Mouse (Mus musculus) naive thymus-derived CD4-positive, alpha-beta T cell, adult 2 months (primary cell): ENCODE measurements around the gene Arntl2.
"Not testable (repeated sequence)": the region's sequence is repeated elsewhere in the genome, so short reads cannot be mapped to it uniquely, and the experiment has no call there.

Experiments used
- DNase-seq: peaks from one replicate; pipeline ENCODE4 v3.0.0-alpha.2; 2011; ENCODE audit warnings: low read depth

The Arntl2 gene

GRCm38 (mm10) chr6:146848281-146848680, 52.4 kb downstream of the Arntl2 start:
- no peak for DNase-seq

- no peak for DNase-seq
Observed at GRCm38 (mm10) chr6:146850050-146850449, 54.2 kb downstream of the Arntl2 start, which contains the start of gene Smco2. Gene Smco2, plus strand, starts transcription at chr6:146850104.

- DNase-seq, result no peak
Observed at GRCm38 (mm10) chr6:146851916-146852315, 56.1 kb downstream of the Arntl2 start.

- DNase-seq, result no peak
Observed at GRCm38 (mm10) chr6:146852739-146853138, 56.9 kb downstream of the Arntl2 start.

GRCm38 (mm10) chr6:146855185-146855584, 59.3 kb downstream of the Arntl2 start:
- DNase-seq, result no peak

- DNase-seq, result no peak
Observed at GRCm38 (mm10) chr6:146857386-146857785, 61.5 kb downstream of the Arntl2 start.

- DNase-seq, result no peak
Observed at GRCm38 (mm10) chr6:146863154-146863553, 67.3 kb downstream of the Arntl2 start.

GRCm38 (mm10) chr6:146864370-146864769, 68.5 kb downstream of the Arntl2 start:
- not testable (repeated sequence) for DNase-seq

GRCm38 (mm10) chr6:146865701-146866100, 69.8 kb downstream of the Arntl2 start:
- DNase-seq, result no peak

- DNase-seq, result no peak
Observed at GRCm38 (mm10) chr6:146871975-146872374, 76.1 kb downstream of the Arntl2 start.

- DNase-seq, result no peak
Observed at GRCm38 (mm10) chr6:146874415-146874814, 78.6 kb downstream of the Arntl2 start.

- DNase-seq, result no peak
Observed at GRCm38 (mm10) chr6:146876820-146877219, 81.0 kb downstream of the Arntl2 start.

- DNase-seq, result no peak
Observed at GRCm38 (mm10) chr6:146877425-146878045, 81.7 kb downstream of the Arntl2 start.

GRCm38 (mm10) chr6:146878926-146879325, 83.1 kb downstream of the Arntl2 start:
- no peak for DNase-seq

- no peak for DNase-seq
Observed at GRCm38 (mm10) chr6:146879856-146880255, 84.0 kb downstream of the Arntl2 start.

- DNase-seq, result no peak
Observed at GRCm38 (mm10) chr6:146880296-146880695, 84.4 kb downstream of the Arntl2 start.

- no peak for DNase-seq
Observed at GRCm38 (mm10) chr6:146881896-146882770, 86.3 kb downstream of the Arntl2 start.
